Mouse (Mus musculus): ENCODE measurements around the gene Gnb1l. TPM values are rescaled to one million over a fixed set of nuclear protein-coding genes. Genes with fewer than 3 reads are reported as not detected.

The Gnb1l gene
- total RNA-seq, 2 experiments from 2014 or later, result 6.0 to 6.5 TPM

GRCm38 (mm10) chr16:18484794-18485435, 13.6 kb upstream of the Gnb1l start:
- intact Hi-C loops (cut with DNase I), result no loop called here

GRCm38 (mm10) chr16:18486126-18486525, 12.4 kb upstream of the Gnb1l start:
- intact Hi-C loops (cut with DNase I), result no loop called here
- no peak for DNase-seq (ENCODE audit: extremely low spot score in 1 of 2, low spot score in 2 of 2)
- no peak overlapping the region for H3K27ac ChIP-seq
- no peak overlapping the region for H3K4me3 ChIP-seq
- TF ChIP-seq CTCF (IDR thresholded peaks at IDR 0.05), result no peak

More at GRCm38 (mm10) chr16:18484794-18485435, 13.6 kb upstream of the Gnb1l start:
- no peak for TF ChIP-seq CTCF (IDR thresholded peaks at IDR 0.05)
- Histone ChIP-seq H3K27ac (no peak overlapping the region), H3K4me3 (no peak overlapping the region)
- DNase-seq (ENCODE audit: extremely low spot score in 1 of 2, low spot score in 2 of 2), result no peak

- no peak for DNase-seq (ENCODE audit: extremely low spot score in 1 of 2, low spot score in 2 of 2)
- intact Hi-C loops (cut with DNase I), result no loop called here
- no peak overlapping the region for H3K4me3 ChIP-seq
- H3K27ac ChIP-seq, result no peak overlapping the region
- TF ChIP-seq CTCF (IDR thresholded peaks at IDR 0.05), result no peak
Observed at GRCm38 (mm10) chr16:18490281-18490680, 8.2 kb upstream of the Gnb1l start.

GRCm38 (mm10) chr16:18490894-18491293, 7.6 kb upstream of the Gnb1l start:
- Histone ChIP-seq H3K4me3 (no peak overlapping the region), H3K27ac (no peak overlapping the region)
- TF ChIP-seq CTCF (IDR thresholded peaks at IDR 0.05), result no peak
- DNase-seq (ENCODE audit: extremely low spot score in 1 of 2, low spot score in 2 of 2), result no peak
- intact Hi-C loops (cut with DNase I), result no loop called here

- TF ChIP-seq CTCF (IDR thresholded peaks at IDR 0.05), result no peak
- Histone ChIP-seq H3K27ac (peak overlapping the region; percentile 95), H3K4me3 (peak overlapping the region; percentile 83)
- intact Hi-C loops (cut with DNase I), result loop anchor here (5.0 kb wide), 2 partner anchors 56 to 119 kb away; no protein-coding TSS in a partner anchor
- DNase-seq (ENCODE audit: extremely low spot score in 1 of 2, low spot score in 2 of 2), result no peak
Observed at GRCm38 (mm10) chr16:18497865-18498515, 523 bp upstream of the Gnb1l start.

GRCm38 (mm10) chr16:18498996-18499395, 483 bp downstream of the Gnb1l start:
- peak in 1 of 2 experiments; percentile 24 for DNase-seq (ENCODE audit: extremely low spot score in 1 of 2, low spot score in 2 of 2)
- peak overlapping the region; percentile 83 for H3K4me3 ChIP-seq
- H3K27ac ChIP-seq, result peak overlapping the region; percentile 95
- no peak for TF ChIP-seq CTCF (IDR thresholded peaks at IDR 0.05)
- intact Hi-C loops (cut with DNase I), result loop anchor here (5.0 kb wide), 2 partner anchors 57 to 118 kb away; no protein-coding TSS in a partner anchor

- no peak overlapping the region for H3K4me3 ChIP-seq
- TF ChIP-seq CTCF (IDR thresholded peaks at IDR 0.05), result no peak
- no peak overlapping the region for H3K27ac ChIP-seq
- intact Hi-C loops (cut with DNase I), result no loop called here
- no peak for DNase-seq (ENCODE audit: extremely low spot score in 1 of 2, low spot score in 2 of 2)
Observed at GRCm38 (mm10) chr16:18501531-18501930, 3.0 kb downstream of the Gnb1l start.

GRCm38 (mm10) chr16:18503566-18504342, 5.2 kb downstream of the Gnb1l start:
- no peak overlapping the region for H3K4me3 ChIP-seq
- intact Hi-C loops (cut with DNase I), result no loop called here
- DNase-seq (ENCODE audit: extremely low spot score in 1 of 2, low spot score in 2 of 2), result no peak
- no peak overlapping the region for H3K27ac ChIP-seq
- no peak for TF ChIP-seq CTCF (IDR thresholded peaks at IDR 0.05)

- intact Hi-C loops (cut with DNase I), result no loop called here
- no peak for DNase-seq (ENCODE audit: extremely low spot score in 1 of 2, low spot score in 2 of 2)
- Histone ChIP-seq H3K27ac (no peak overlapping the region), H3K4me3 (no peak overlapping the region)
- no peak for TF ChIP-seq CTCF (IDR thresholded peaks at IDR 0.05)
Observed at GRCm38 (mm10) chr16:18506524-18507199, 8.1 kb downstream of the Gnb1l start.

GRCm38 (mm10) chr16:18507200-18507549, 8.7 kb downstream of the Gnb1l start:
- intact Hi-C loops (cut with DNase I), result no loop called here
- Histone ChIP-seq H3K27ac (no peak overlapping the region), H3K4me3 (no peak overlapping the region)
- TF ChIP-seq CTCF (IDR thresholded peaks at IDR 0.05), result no peak
- no peak for DNase-seq (ENCODE audit: extremely low spot score in 1 of 2, low spot score in 2 of 2)

GRCm38 (mm10) chr16:18511741-18512140, 13.2 kb downstream of the Gnb1l start:
- DNase-seq (ENCODE audit: extremely low spot score in 1 of 2, low spot score in 2 of 2), result no peak
- Histone ChIP-seq H3K4me3 (no peak overlapping the region), H3K27ac (no peak overlapping the region)
- intact Hi-C loops (cut with DNase I), result no loop called here
- no peak for TF ChIP-seq CTCF (IDR thresholded peaks at IDR 0.05)

- no peak overlapping the region for H3K4me3 ChIP-seq
- no peak for DNase-seq (ENCODE audit: extremely low spot score in 1 of 2, low spot score in 2 of 2)
- intact Hi-C loops (cut with DNase I), result no loop called here
- no peak for TF ChIP-seq CTCF (IDR thresholded peaks at IDR 0.05)
- H3K27ac ChIP-seq, result no peak overlapping the region
Observed at GRCm38 (mm10) chr16:18513508-18513907, 15.0 kb downstream of the Gnb1l start.
